Mouse (Mus musculus) CH12.LX (cell line): ENCODE measurements around the gene Pdlim5. TPM values are rescaled to one million over a fixed set of nuclear protein-coding genes. Genes with fewer than 3 reads are reported as not detected.

Experiments used
- DNase-seq: peaks from one replicate; pipeline ENCODE4 v3.0.0-alpha.2; 2013; ENCODE audit errors: extremely low read depth
- H3K27ac ChIP-seq: 2 replicates; pipeline ENCODE4 v1.5.1; 2012; ENCODE audit warnings: low read depth, mild to moderate bottlenecking, control low read depth, moderate library complexity; ENCODE audit not compliant: insufficient read depth
- H3K27me3 ChIP-seq: replicated peaks from 2 replicates; pipeline ENCODE3; 2012; ENCODE audit warnings: inconsistent platforms
- H3K36me3 ChIP-seq, 2 experiments: replicated peaks in 1 of 2; 2 replicates each; pipeline versions ENCODE3 to v1.6.1; 2012; ENCODE audit warnings: inconsistent platforms in 1 of 2, low read length in 1 of 2, mild to moderate bottlenecking in 1 of 2, mixed read lengths in 1 of 2, moderate library complexity in 1 of 2; ENCODE audit not compliant: control insufficient read depth in 1 of 2, insufficient read depth in 1 of 2
- H3K4me1 ChIP-seq, 2 experiments: 2 replicates each; pipeline ENCODE4 v1.6.1; 2012; ENCODE audit warnings: inconsistent platforms in 1 of 2, moderate library complexity in 1 of 2; ENCODE audit not compliant: insufficient read depth in 2 of 2, control insufficient read depth in 1 of 2
- H3K4me2 ChIP-seq: 2 replicates; pipeline ENCODE4 v1.6.1; 2012; ENCODE audit warnings: low read depth, mild to moderate bottlenecking, control low read depth; ENCODE audit not compliant: poor library complexity, insufficient read depth, severe bottlenecking
- H3K4me3 ChIP-seq, 3 experiments: fragments of 150-350 bp in 1 of 3; sonication (generic) in 1 of 3; replicated peaks in 1 of 3; 2 replicates each; pipeline versions ENCODE3 to v1.5.1; 2011 to 2012; ENCODE audit warnings: low read depth in 2 of 3, low read length in 2 of 3, mild to moderate bottlenecking in 2 of 3, moderate library complexity in 2 of 3, control low read depth in 1 of 3, improper control_type of control experiment in 1 of 3, inconsistent platforms in 1 of 3, mixed read lengths in 1 of 3; ENCODE audit not compliant: poor library complexity in 1 of 3
- H3K79me2 ChIP-seq: replicated peaks from 2 replicates; pipeline ENCODE4 v1.6.1; 2012; ENCODE audit warnings: mild to moderate bottlenecking, moderate library complexity; ENCODE audit not compliant: control insufficient read depth, poor library complexity, insufficient read depth, severe bottlenecking; ENCODE audit errors: extremely low read depth
- H3K9ac ChIP-seq: 2 replicates; pipeline ENCODE4 v1.6.1; 2012; ENCODE audit warnings: low read depth, mild to moderate bottlenecking, control low read depth, moderate library complexity; ENCODE audit not compliant: insufficient read depth
- H3K9me3 ChIP-seq: replicated peaks from 2 replicates; pipeline ENCODE3; 2012; ENCODE audit warnings: low read length, inconsistent platforms, mixed read lengths
- BHLHE40 ChIP-seq: IDR thresholded peaks from 2 replicates; pipeline ENCODE4 v1.6.1; 2011; ENCODE audit warnings: mild to moderate bottlenecking, low read depth, low read length, improper control_type of control experiment
- CHD1 ChIP-seq: IDR thresholded peaks from 2 replicates; pipeline ENCODE4 v1.6.1; 2012; ENCODE audit warnings: low read depth, low read length, improper control_type of control experiment, inconsistent platforms
- CHD2 ChIP-seq: IDR thresholded peaks from 2 replicates; pipeline ENCODE4 v1.6.1; 2011; ENCODE audit warnings: low read length, improper control_type of control experiment
- ELF1 ChIP-seq: IDR thresholded peaks from 2 replicates; pipeline ENCODE4 v1.6.1; 2014; ENCODE audit warnings: low read depth, mild to moderate bottlenecking, inconsistent platforms, low read length, improper control_type of control experiment
- EP300 ChIP-seq: IDR thresholded peaks from 2 replicates; pipeline ENCODE4 v1.6.1; 2011; ENCODE audit warnings: low read length, improper control_type of control experiment
- GABPA ChIP-seq: IDR thresholded peaks from 2 replicates; pipeline ENCODE4 v1.6.1; 2012; ENCODE audit warnings: low read depth, low read length, improper control_type of control experiment, inconsistent platforms; ENCODE audit not compliant: insufficient replicate concordance
- IRF4 ChIP-seq: IDR thresholded peaks from 2 replicates; pipeline ENCODE4 v1.6.1; 2014; ENCODE audit warnings: low read depth, mild to moderate bottlenecking, inconsistent platforms, low read length, improper control_type of control experiment
- JUN ChIP-seq: IDR thresholded peaks from 2 replicates; pipeline ENCODE4 v1.6.1; 2011; ENCODE audit warnings: low read depth, mild to moderate bottlenecking, low read length, improper control_type of control experiment, moderate library complexity; ENCODE audit not compliant: insufficient read depth
- JUND ChIP-seq: conservative IDR thresholded peaks from 2 replicates; pipeline ENCODE4 v1.6.1; 2011; ENCODE audit warnings: low read depth, low read length, improper control_type of control experiment
- KAT2A ChIP-seq: IDR thresholded peaks from 2 replicates; pipeline ENCODE4 v1.6.1; 2012; ENCODE audit warnings: low read length, improper control_type of control experiment, inconsistent platforms; ENCODE audit not compliant: insufficient replicate concordance
- MAX ChIP-seq: IDR thresholded peaks from 2 replicates; pipeline ENCODE4 v1.6.1; 2011; ENCODE audit warnings: low read length, improper control_type of control experiment
- MXI1 ChIP-seq: IDR thresholded peaks from 2 replicates; pipeline ENCODE4 v1.6.1; 2011; ENCODE audit warnings: mild to moderate bottlenecking, low read depth, low read length, improper control_type of control experiment
- NRF1 ChIP-seq: IDR thresholded peaks from 2 replicates; pipeline ENCODE4 v1.6.1; 2014; ENCODE audit warnings: low read depth, mild to moderate bottlenecking, inconsistent platforms, low read length, improper control_type of control experiment, moderate library complexity
- PAX5 ChIP-seq: IDR thresholded peaks from 2 replicates; pipeline ENCODE4 v1.6.1; 2012; ENCODE audit warnings: low read length, inconsistent platforms, mixed read lengths
- POLR2AphosphoS2 ChIP-seq: IDR thresholded peaks from 2 replicates; pipeline ENCODE4 v1.6.1; 2011; ENCODE audit warnings: low read depth, low read length, improper control_type of control experiment
- RCOR1 ChIP-seq: conservative IDR thresholded peaks from 2 replicates; pipeline ENCODE4 v1.6.1; 2012; ENCODE audit warnings: low read depth, mild to moderate bottlenecking, inconsistent platforms, low read length, improper control_type of control experiment
- SIN3A ChIP-seq: IDR thresholded peaks from 2 replicates; pipeline ENCODE4 v1.6.1; 2012; ENCODE audit warnings: low read length, improper control_type of control experiment, inconsistent platforms
- TBP ChIP-seq: conservative IDR thresholded peaks from 2 replicates; pipeline ENCODE4 v1.6.1; 2011; ENCODE audit warnings: low read depth, low read length, improper control_type of control experiment
- UBTF ChIP-seq: IDR thresholded peaks from 2 replicates; pipeline ENCODE4 v1.6.1; 2012; ENCODE audit warnings: low read depth, mild to moderate bottlenecking, inconsistent platforms, low read length, improper control_type of control experiment, moderate library complexity
- USF1 ChIP-seq: IDR thresholded peaks from 2 replicates; pipeline ENCODE4 v1.6.1; 2014; ENCODE audit warnings: low read depth, mild to moderate bottlenecking, inconsistent platforms, low read length, improper control_type of control experiment
- USF2 ChIP-seq: conservative IDR thresholded peaks from 2 replicates; pipeline ENCODE4 v1.6.1; 2011; ENCODE audit warnings: low read depth, low read length, improper control_type of control experiment
- ZMIZ1 ChIP-seq: IDR thresholded peaks from 2 replicates; pipeline ENCODE4 v1.6.1; 2012; ENCODE audit warnings: low read depth, mild to moderate bottlenecking, inconsistent platforms, low read length, improper control_type of control experiment
- ZNF384 ChIP-seq: IDR thresholded peaks from 2 replicates; pipeline ENCODE4 v1.6.1; 2012; ENCODE audit warnings: low read depth, low read length, improper control_type of control experiment, inconsistent platforms
- dilution Hi-C: fragments of 300-500 bp; cut with MboI; formaldehyde crosslinking; loops from 2 replicates; pipeline ENCODE4 v1.14.3; 2020; ENCODE audit warnings: low sequenced_read_pairs; ENCODE audit not compliant: extremely low pct_unique_long_range_greater_than_20kb, extremely low pct_ligation_motif_present
- in situ Hi-C: fragments of 300-500 bp; cut with MboI; formaldehyde crosslinking; loops from 3 replicates; pipeline ENCODE4 v1.14.3; 2019; ENCODE audit warnings: low sequenced_read_pairs, low pct_ligation_motif_present, low pct_unique_long_range_greater_than_20kb, mixed read lengths
- polyA plus RNA-seq: library from polyadenylated mRNA; unstranded; fragments of >175 nt; gene quantifications from 2 replicates; pipeline ENCODE4 v1.2.1, GENCODE M21; 2012; ENCODE audit warnings: low read depth; ENCODE audit not compliant: insufficient read length
- total RNA-seq, 2 experiments: library from RNA; depleted of rRNA; stranded (reverse); fragments of 300-350 nt in 1 of 2; fragments of >200 nt in 1 of 2; gene quantifications; 2 replicates each; pipeline ENCODE4 v1.2.3; 2012 to 2014

The Pdlim5 gene
- total and polyA plus RNA-seq, 3 experiments: 22.0 to 24.6 (median 22.8) TPM

DNA sequence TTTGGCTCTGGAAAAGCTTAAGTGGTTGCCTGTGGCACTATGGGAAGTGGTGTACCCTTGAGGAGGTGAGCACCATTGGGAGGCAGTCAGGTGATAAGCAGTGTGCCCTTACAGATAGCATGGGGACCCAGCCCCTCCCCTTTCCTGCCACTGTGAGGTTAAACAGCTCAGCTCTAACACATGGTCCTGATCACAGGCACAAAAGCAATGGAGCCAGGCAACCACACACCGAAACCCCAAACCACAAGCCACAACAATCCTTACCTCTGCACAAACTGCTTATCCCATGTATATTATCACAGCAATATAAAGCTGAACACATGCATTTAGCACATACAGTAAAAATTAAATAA is 114.4 kb downstream of the Pdlim5 start:
- dilution Hi-C loops (no loop called here), in situ Hi-C loops (loop anchor here (25.0 kb wide), 1 partner anchor 431 kb away; the partner anchor contains the start of gene Kyat3)
- H3K27ac ChIP-seq: no peak overlapping the region
- no peak overlapping the region for H3K9ac ChIP-seq
- DNase-seq: peak; percentile 55
- H3K79me2 ChIP-seq: no peaks in the 10 kb centered on the region
- no peak overlapping the region for H3K4me3 ChIP-seq
- H3K36me3 ChIP-seq: peaks cover 0 to 20% of the 10 kb centered on the region in 2 experiments
- H3K4me1 ChIP-seq: peaks cover 0 to 16% of the 10 kb centered on the region in 2 experiments; a peak in 2 of 4 replicates
- peaks cover 5% of the 10 kb centered on the region for H3K9me3 ChIP-seq
- H3K27me3 ChIP-seq: no peaks in the 10 kb centered on the region
- no peak for TF ChIP-seq TBP
- no peak for TF ChIP-seq ELF1
- no peak for TF ChIP-seq RCOR1
- no peak for TF ChIP-seq JUND
- no peak for TF ChIP-seq MAX
- TF ChIP-seq POLR2AphosphoS2: no peak
- TF ChIP-seq MXI1: no peak
- no peak for TF ChIP-seq USF1
- TF ChIP-seq EP300: no peak
- TF ChIP-seq SIN3A: no peak
- TF ChIP-seq CHD1: no peak
- no peak for TF ChIP-seq IRF4
- TF ChIP-seq UBTF: no peak
- no peak for TF ChIP-seq ZMIZ1
- no peak overlapping the region for H3K4me2 ChIP-seq

DNA sequence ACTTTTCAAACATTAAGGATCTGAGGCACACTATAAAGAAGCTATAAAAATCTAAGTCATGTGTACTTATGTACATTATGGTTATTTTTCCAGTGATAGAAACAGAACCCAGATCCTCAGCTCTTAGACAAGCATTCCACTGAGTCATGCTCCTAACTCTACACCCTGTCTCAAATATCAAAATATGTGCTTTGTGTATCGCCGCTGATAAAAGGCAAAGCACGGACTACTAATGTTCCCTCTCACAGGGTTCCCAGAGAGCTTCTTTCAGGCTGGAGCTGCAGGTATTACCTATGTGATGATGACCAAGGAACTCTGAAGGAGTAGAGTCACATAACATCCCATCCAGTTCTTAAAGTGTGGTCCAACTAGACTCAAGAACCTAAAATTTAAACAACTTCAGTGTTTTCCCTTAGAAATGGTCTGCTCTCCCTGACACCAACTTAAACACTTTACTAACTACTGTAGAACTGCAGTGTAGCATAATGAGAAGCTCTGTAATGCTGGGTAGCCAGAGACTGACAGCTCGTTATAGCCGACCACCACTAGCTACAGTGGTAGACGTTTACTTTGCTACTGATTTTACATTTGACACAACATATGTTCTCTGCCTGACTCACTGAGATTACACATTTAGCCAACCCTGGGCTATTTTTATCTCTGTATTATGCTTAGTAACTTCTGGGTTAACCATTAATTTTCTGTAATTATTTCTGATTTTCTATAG is 115.0 kb downstream of the Pdlim5 start:
- Histone ChIP-seq H3K4me3 (no peak overlapping the region), H3K9me3 (peaks cover 5% of the 10 kb centered on the region), H3K4me2 (no peak overlapping the region), H3K36me3 (peaks cover 0 to 24% of the 10 kb centered on the region in 2 experiments), H3K4me1 (peaks cover 0 to 16% of the 10 kb centered on the region in 2 experiments; a peak in 2 of 4 replicates), H3K27me3 (no peaks in the 10 kb centered on the region), H3K27ac (no peak overlapping the region), H3K79me2 (no peaks in the 10 kb centered on the region), H3K9ac (no peak overlapping the region)
- no peak for DNase-seq
- dilution Hi-C loops (no loop called here), in situ Hi-C loops (loop anchor here (25.0 kb wide), 1 partner anchor 432 kb away; the partner anchor contains the start of gene Kyat3)
- TF ChIP-seq UBTF (no peak), CHD2 (no peak), EP300 (no peak), BHLHE40 (no peak), ZNF384 (no peak), PAX5 (no peak), MAX (no peak), GABPA (no peak), JUN (no peak), ZMIZ1 (no peak), USF2 (no peak), NRF1 (no peak), KAT2A (no peak)
